Mouse (Mus musculus): ENCODE data around the gene Plbd1. TPM values are rescaled to one million over a fixed set of nuclear protein-coding genes. Genes with fewer than 3 reads are reported as not detected.

Gene Plbd1
- polyA plus RNA-seq, 1 experiment from 2014 or later = 4.0 TPM

- Histone ChIP-seq H3K27me3 (ENCODE audit: control insufficient read depth, insufficient read depth, low read length) (peaks cover 28% of the 10 kb centered on the region), H3K9me3 (ENCODE audit: control insufficient read depth, low read length) (no peaks in the 10 kb centered on the region), H3K9ac (ENCODE audit: low read depth, low read length) (no peak overlapping the region), H3K4me2 (replicated peaks; ENCODE audit: low read depth, low read length) (no peak overlapping the region), H3K4me3 (ENCODE audit: low read length) (no peak overlapping the region), H3K4me1 (ENCODE audit: control insufficient read depth, insufficient read depth, low read length) (peaks cover 8% of the 10 kb centered on the region), H3K36me3 (ENCODE audit: control insufficient read depth, insufficient read depth, low read length) (no peaks in the 10 kb centered on the region), H3K27ac (ENCODE audit: low read depth, low read length) (no peak overlapping the region)
- ATAC-seq (ENCODE audit: low FRiP score, low TSS enrichment) = no peak
- WGBS = 94% methylated on average over 9 of the region's 9 CpGs
Observed at GRCm38 (mm10) chr6:136659226-136659625, 2.5 kb downstream of the Plbd1 start.

- Histone ChIP-seq H3K4me1 (ENCODE audit: control insufficient read depth, insufficient read depth, low read length) (peaks cover 8% of the 10 kb centered on the region), H3K4me2 (replicated peaks; ENCODE audit: low read depth, low read length) (no peak overlapping the region), H3K27me3 (ENCODE audit: control insufficient read depth, insufficient read depth, low read length) (peaks cover 22% of the 10 kb centered on the region), H3K36me3 (ENCODE audit: control insufficient read depth, insufficient read depth, low read length) (no peaks in the 10 kb centered on the region), H3K27ac (ENCODE audit: low read depth, low read length) (no peak overlapping the region), H3K4me3 (ENCODE audit: low read length) (no peak overlapping the region), H3K9ac (ENCODE audit: low read depth, low read length) (no peak overlapping the region), H3K9me3 (ENCODE audit: control insufficient read depth, low read length) (no peaks in the 10 kb centered on the region)
- 76% methylated on average over 4 of the region's 4 CpGs for WGBS
- no peak for ATAC-seq (ENCODE audit: low FRiP score, low TSS enrichment)
Observed at GRCm38 (mm10) chr6:136658303-136658702, 3.4 kb downstream of the Plbd1 start.

GRCm38 (mm10) chr6:136655786-136656185, 5.9 kb downstream of the Plbd1 start:
- Histone ChIP-seq H3K36me3 (ENCODE audit: control insufficient read depth, insufficient read depth, low read length) (no peaks in the 10 kb centered on the region), H3K9ac (ENCODE audit: low read depth, low read length) (no peak overlapping the region), H3K4me1 (ENCODE audit: control insufficient read depth, insufficient read depth, low read length) (0 out of 2 replicates have a peak, but pooled peaks cover 3% of the 10 kb centered on the region), H3K27me3 (ENCODE audit: control insufficient read depth, insufficient read depth, low read length) (peaks cover 4% of the 10 kb centered on the region), H3K4me2 (replicated peaks; ENCODE audit: low read depth, low read length) (peak overlapping the region; percentile 8; the same call in 1 of the 2 replicates), H3K9me3 (ENCODE audit: control insufficient read depth, low read length) (no peaks in the 10 kb centered on the region), H3K27ac (ENCODE audit: low read depth, low read length) (no peak overlapping the region), H3K4me3 (ENCODE audit: low read length) (no peak overlapping the region)
- WGBS = 70% methylated on average over 11 of the region's 11 CpGs
- no peak for ATAC-seq (ENCODE audit: low FRiP score, low TSS enrichment)

- 86% methylated on average over 20 of the region's 20 CpGs for WGBS
- H3K4me1 ChIP-seq (ENCODE audit: control insufficient read depth, insufficient read depth, low read length) = 0 out of 2 replicates have a peak, but pooled peaks cover 3% of the 10 kb centered on the region
- no peaks in the 10 kb centered on the region for H3K27me3 ChIP-seq (ENCODE audit: control insufficient read depth, insufficient read depth, low read length)
- H3K9ac ChIP-seq (ENCODE audit: low read depth, low read length) = no peak overlapping the region
- H3K4me3 ChIP-seq (ENCODE audit: low read length) = no peak overlapping the region
- no peaks in the 10 kb centered on the region for H3K36me3 ChIP-seq (ENCODE audit: control insufficient read depth, insufficient read depth, low read length)
- no peaks in the 10 kb centered on the region for H3K9me3 ChIP-seq (ENCODE audit: control insufficient read depth, low read length)
- no peak overlapping the region for H3K4me2 ChIP-seq (replicated peaks; ENCODE audit: low read depth, low read length)
- no peak for ATAC-seq (ENCODE audit: low FRiP score, low TSS enrichment)
- H3K27ac ChIP-seq (ENCODE audit: low read depth, low read length) = no peak overlapping the region
Observed at GRCm38 (mm10) chr6:136654470-136654869, 7.3 kb downstream of the Plbd1 start.

- H3K4me1 ChIP-seq (ENCODE audit: control insufficient read depth, insufficient read depth, low read length) = 0 out of 2 replicates have a peak, but pooled peaks cover 3% of the 10 kb centered on the region
- H3K4me2 ChIP-seq (replicated peaks; ENCODE audit: low read depth, low read length) = no peak overlapping the region
- no peak overlapping the region for H3K27ac ChIP-seq (ENCODE audit: low read depth, low read length)
- no peak overlapping the region for H3K4me3 ChIP-seq (ENCODE audit: low read length)
- no peak overlapping the region for H3K9ac ChIP-seq (ENCODE audit: low read depth, low read length)
- WGBS = 47% methylated on average over 5 of the region's 5 CpGs
- no peaks in the 10 kb centered on the region for H3K27me3 ChIP-seq (ENCODE audit: control insufficient read depth, insufficient read depth, low read length)
- no peaks in the 10 kb centered on the region for H3K36me3 ChIP-seq (ENCODE audit: control insufficient read depth, insufficient read depth, low read length)
- ATAC-seq (ENCODE audit: low FRiP score, low TSS enrichment) = no peak
- H3K9me3 ChIP-seq (ENCODE audit: control insufficient read depth, low read length) = no peaks in the 10 kb centered on the region
Observed at GRCm38 (mm10) chr6:136653331-136653730, 8.4 kb downstream of the Plbd1 start.

- no peak overlapping the region for H3K4me2 ChIP-seq (replicated peaks; ENCODE audit: low read depth, low read length)
- H3K36me3 ChIP-seq (ENCODE audit: control insufficient read depth, insufficient read depth, low read length) = no peaks in the 10 kb centered on the region
- 82% methylated on average over 8 of the region's 8 CpGs for WGBS
- H3K27me3 ChIP-seq (ENCODE audit: control insufficient read depth, insufficient read depth, low read length) = no peaks in the 10 kb centered on the region
- H3K9ac ChIP-seq (ENCODE audit: low read depth, low read length) = no peak overlapping the region
- no peak overlapping the region for H3K4me3 ChIP-seq (ENCODE audit: low read length)
- ATAC-seq (ENCODE audit: low FRiP score, low TSS enrichment) = no peak
- H3K27ac ChIP-seq (ENCODE audit: low read depth, low read length) = no peak overlapping the region
- no peaks in the 10 kb centered on the region for H3K9me3 ChIP-seq (ENCODE audit: control insufficient read depth, low read length)
- 0 out of 2 replicates have a peak, but pooled peaks cover 3% of the 10 kb centered on the region for H3K4me1 ChIP-seq (ENCODE audit: control insufficient read depth, insufficient read depth, low read length)
Observed at GRCm38 (mm10) chr6:136650664-136651063, 11.1 kb downstream of the Plbd1 start.

- no peak overlapping the region for H3K9ac ChIP-seq (ENCODE audit: low read depth, low read length)
- no peak overlapping the region for H3K4me3 ChIP-seq (ENCODE audit: low read length)
- 67% methylated on average over 10 of the region's 10 CpGs for WGBS
- ATAC-seq (ENCODE audit: low FRiP score, low TSS enrichment) = no peak
- H3K4me2 ChIP-seq (replicated peaks; ENCODE audit: low read depth, low read length) = no peak overlapping the region
- H3K4me1 ChIP-seq (ENCODE audit: control insufficient read depth, insufficient read depth, low read length) = no peaks in the 10 kb centered on the region
- no peaks in the 10 kb centered on the region for H3K27me3 ChIP-seq (ENCODE audit: control insufficient read depth, insufficient read depth, low read length)
- H3K27ac ChIP-seq (ENCODE audit: low read depth, low read length) = no peak overlapping the region
- peaks cover 5% of the 10 kb centered on the region; the same call in 1 of the 2 replicates for H3K9me3 ChIP-seq (ENCODE audit: control insufficient read depth, low read length)
- H3K36me3 ChIP-seq (ENCODE audit: control insufficient read depth, insufficient read depth, low read length) = no peaks in the 10 kb centered on the region
Observed at GRCm38 (mm10) chr6:136647455-136647861, 14.3 kb downstream of the Plbd1 start.

- H3K4me1 ChIP-seq (ENCODE audit: control insufficient read depth, insufficient read depth, low read length) = no peaks in the 10 kb centered on the region
- H3K9me3 ChIP-seq (ENCODE audit: control insufficient read depth, low read length) = peaks cover 5% of the 10 kb centered on the region; the same call in 1 of the 2 replicates
- no peak overlapping the region for H3K4me3 ChIP-seq (ENCODE audit: low read length)
- WGBS = 24% methylated on average over 6 of the region's 6 CpGs
- peak overlapping the region; percentile 15; the same call in 1 of the 2 replicates for H3K4me2 ChIP-seq (replicated peaks; ENCODE audit: low read depth, low read length)
- ATAC-seq (ENCODE audit: low FRiP score, low TSS enrichment) = peak; percentile 47; the same call in 1 of the 2 replicates
- no peak overlapping the region for H3K9ac ChIP-seq (ENCODE audit: low read depth, low read length)
- no peaks in the 10 kb centered on the region for H3K27me3 ChIP-seq (ENCODE audit: control insufficient read depth, insufficient read depth, low read length)
- H3K27ac ChIP-seq (ENCODE audit: low read depth, low read length) = no peak overlapping the region
- H3K36me3 ChIP-seq (ENCODE audit: control insufficient read depth, insufficient read depth, low read length) = no peaks in the 10 kb centered on the region
Observed at GRCm38 (mm10) chr6:136646207-136646606, 15.5 kb downstream of the Plbd1 start.

- no peaks in the 10 kb centered on the region for H3K36me3 ChIP-seq (ENCODE audit: control insufficient read depth, insufficient read depth, low read length)
- H3K4me1 ChIP-seq (ENCODE audit: control insufficient read depth, insufficient read depth, low read length) = no peaks in the 10 kb centered on the region
- peak overlapping the region; percentile 15; the same call in 1 of the 2 replicates for H3K4me2 ChIP-seq (replicated peaks; ENCODE audit: low read depth, low read length)
- no peak overlapping the region for H3K9ac ChIP-seq (ENCODE audit: low read depth, low read length)
- ATAC-seq (ENCODE audit: low FRiP score, low TSS enrichment) = peak; percentile 55; the same call in 1 of the 2 replicates
- peaks cover 5% of the 10 kb centered on the region; the same call in 1 of the 2 replicates for H3K9me3 ChIP-seq (ENCODE audit: control insufficient read depth, low read length)
- H3K27me3 ChIP-seq (ENCODE audit: control insufficient read depth, insufficient read depth, low read length) = no peaks in the 10 kb centered on the region
- 27% methylated on average over 9 of the region's 9 CpGs for WGBS
- H3K27ac ChIP-seq (ENCODE audit: low read depth, low read length) = no peak overlapping the region
- H3K4me3 ChIP-seq (ENCODE audit: low read length) = no peak overlapping the region
Observed at GRCm38 (mm10) chr6:136645754-136646153, 16.0 kb downstream of the Plbd1 start.
